Mouse (Mus musculus) midbrain, embryonic 12.5 days (tissue): Measurements from ENCODE around the gene Ube2e1. TPM values are rescaled to one million over a fixed set of nuclear protein-coding genes. Genes with fewer than 3 reads are reported as not detected.
"Not testable (repeated sequence)": the region's sequence is repeated elsewhere in the genome, so short reads cannot be mapped to it uniquely, and the experiment has no call there.

Source experiments
- ATAC-seq: fragments of 200-750 bp; cut with Nextera tagmentation; 2 replicates; pipeline ENCODE4 v1.8.0; 2017; ENCODE audit warnings: low read depth, moderate TSS enrichment, moderate library complexity; ENCODE audit not compliant: low FRiP score
- H3K27ac ChIP-seq: fragments of 300-500 bp; sonication (generic); replicated peaks from 2 replicates; pipeline ENCODE4 v1.5.1; 2016; ENCODE audit warnings: mild to moderate bottlenecking
- H3K27me3 ChIP-seq: fragments of 300-500 bp; sonication (generic); 2 replicates; pipeline ENCODE4 v1.6.1; 2016; ENCODE audit warnings: mild to moderate bottlenecking
- H3K36me3 ChIP-seq: fragments of 300-500 bp; sonication (generic); 2 replicates; pipeline ENCODE4 v1.6.1; 2016
- H3K4me1 ChIP-seq: fragments of 300-500 bp; sonication (generic); 2 replicates; pipeline ENCODE4 v1.6.1; 2016
- H3K4me2 ChIP-seq: fragments of 300-500 bp; sonication (generic); replicated peaks from 2 replicates; pipeline ENCODE4 v1.6.1; 2016; ENCODE audit warnings: mild to moderate bottlenecking, moderate library complexity
- H3K4me3 ChIP-seq: fragments of 300-500 bp; sonication (generic); 2 replicates; pipeline ENCODE4 v1.5.1; 2016; ENCODE audit warnings: mild to moderate bottlenecking
- H3K9ac ChIP-seq: fragments of 300-500 bp; sonication (generic); replicated peaks from 2 replicates; pipeline ENCODE4 v1.6.1; 2016; ENCODE audit warnings: mild to moderate bottlenecking, moderate library complexity
- H3K9me3 ChIP-seq: fragments of 300-500 bp; sonication (generic); 2 replicates; pipeline ENCODE4 v1.6.1; 2016; ENCODE audit warnings: mild to moderate bottlenecking
- WGBS: fragments of 180-500 bp; shearing (Covaris S2); methylation state at CpG from one replicate; pipeline ENCODE4 v1.1.7; 2016; 5-methylcytosine and 5-hydroxymethylcytosine counted together
- polyA plus RNA-seq: library from polyadenylated mRNA; unstranded; fragments of >200 nt; fragmentation: Nextera tagmentation; extraction: Ambion mirVana; gene quantifications from 2 replicates; pipeline ENCODE4 v1.2.1, GENCODE M21; 2016

Gene Ube2e1
- polyA plus RNA-seq, 1 experiment from 2014 or later = 189 TPM

DNA sequence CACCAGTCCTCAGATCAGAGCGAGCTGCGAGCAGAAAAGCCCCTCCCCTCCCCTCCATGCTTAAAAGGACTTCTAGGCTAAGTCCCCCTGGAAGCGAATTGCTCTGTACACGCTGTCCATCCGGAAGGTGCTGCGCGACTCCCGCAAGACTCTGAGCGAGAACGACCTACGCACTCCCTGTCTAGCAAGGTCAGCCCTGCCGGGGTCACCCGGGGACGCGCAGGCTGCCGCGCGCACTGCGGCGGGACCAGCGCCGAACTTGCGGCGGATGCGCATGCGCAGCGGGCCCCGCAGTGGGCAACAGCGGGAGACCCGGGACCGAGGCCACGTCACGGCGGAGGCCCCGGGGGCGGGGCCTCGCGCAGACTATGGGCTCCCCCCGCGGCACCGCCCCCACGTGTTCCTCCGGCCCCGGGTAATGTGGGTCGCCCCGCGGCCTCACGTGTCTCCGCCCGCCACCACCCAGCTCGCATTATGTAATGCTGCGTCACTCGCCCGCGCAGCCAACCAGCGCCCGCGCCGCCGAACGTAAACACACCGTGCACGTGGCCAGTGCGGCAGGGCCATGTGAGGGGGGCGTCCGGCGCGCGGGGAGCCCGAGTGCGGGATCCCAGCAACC lies 93.4 kb downstream of the Ube2e1 start:
- no peaks in the 10 kb centered on the region for H3K9me3 ChIP-seq
- peak overlapping the region; percentile 59 for H3K9ac ChIP-seq
- H3K27me3 ChIP-seq = no peaks in the 10 kb centered on the region
- under 1% methylated on average over 54 of the region's 71 CpGs for WGBS
- peak overlapping the region; percentile 77 for H3K4me2 ChIP-seq
- H3K36me3 ChIP-seq = no peaks in the 10 kb centered on the region
- ATAC-seq = peak; percentile 93
- peak overlapping the region; percentile 76 for H3K4me3 ChIP-seq
- H3K4me1 ChIP-seq = no peaks in the 10 kb centered on the region
- H3K27ac ChIP-seq = peak overlapping the region; percentile 60

GRCm38 (mm10) chr14:18237381-18237780 lies 94.3 kb downstream of the Ube2e1 start:
- Histone ChIP-seq H3K4me3 (no peak overlapping the region), H3K27ac (no peak overlapping the region)
- 52% methylated on average over 4 of the region's 4 CpGs for WGBS

GRCm38 (mm10) chr14:18236496-18237235 lies 95.0 kb downstream of the Ube2e1 start:
- H3K27me3 ChIP-seq, H3K4me2 ChIP-seq, H3K4me3 ChIP-seq, ATAC-seq, H3K9ac ChIP-seq, H3K9me3 ChIP-seq, H3K27ac ChIP-seq, H3K4me1 ChIP-seq, H3K36me3 ChIP-seq: not testable (repeated sequence)
- WGBS = 88% methylated on average over 2 of the region's 2 CpGs

More at GRCm38 (mm10) chr14:18237381-18237780, 94.3 kb downstream of the Ube2e1 start:
- Histone ChIP-seq H3K4me2 (peak overlapping the region; percentile 77; the same call in 1 of the 2 replicates), H3K4me1 (no peaks in the 10 kb centered on the region), H3K9me3 (no peaks in the 10 kb centered on the region), H3K9ac (no peak overlapping the region), H3K27me3 (no peaks in the 10 kb centered on the region), H3K36me3 (no peaks in the 10 kb centered on the region)
- no peak for ATAC-seq

DNA sequence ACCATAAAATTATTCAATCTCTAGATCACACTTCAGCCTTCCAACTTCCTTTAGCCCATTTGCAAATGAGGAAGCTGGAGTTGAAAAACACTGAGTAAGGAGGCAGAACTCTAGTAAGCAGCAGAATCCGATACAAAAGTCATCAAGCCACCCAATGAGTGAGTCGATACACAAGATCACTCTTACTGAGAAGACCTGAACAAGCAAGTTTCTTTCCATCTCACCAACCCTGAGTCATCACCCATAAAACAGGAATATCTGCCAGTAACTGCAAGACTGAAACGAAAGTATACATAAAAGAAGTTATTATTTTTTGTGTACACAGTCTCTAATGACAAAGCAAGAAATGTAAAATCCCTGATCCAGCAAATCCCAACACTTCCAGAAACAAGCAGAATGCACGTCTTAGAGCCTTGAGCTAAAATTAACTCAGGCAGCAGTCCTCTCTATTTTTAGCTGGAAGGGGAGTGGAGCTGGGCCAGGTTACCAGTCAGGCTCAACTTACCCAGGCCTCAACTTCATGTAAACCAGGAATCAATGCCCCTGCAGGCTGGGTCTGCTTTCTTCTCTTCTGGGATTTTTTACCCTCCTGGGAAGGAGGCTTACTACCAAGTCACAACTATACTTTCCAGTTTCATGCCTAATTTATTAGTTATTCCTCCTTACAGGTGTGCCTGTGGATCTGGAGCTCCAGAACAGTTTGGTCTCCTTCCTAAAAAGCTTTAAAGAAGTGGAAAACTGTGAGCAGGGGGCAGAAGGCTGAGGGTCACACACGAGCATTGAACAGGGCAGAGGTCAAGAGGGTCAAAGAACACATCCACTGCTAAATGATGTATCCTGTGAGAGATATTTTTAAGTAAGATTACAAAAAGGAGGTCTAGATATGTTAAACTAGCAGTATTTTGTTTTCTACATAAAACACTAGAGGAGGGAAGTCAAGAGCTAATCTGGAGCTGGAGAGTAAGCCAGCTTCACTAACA lies 97.4 kb downstream of the Ube2e1 start:
- Histone ChIP-seq H3K27me3 (no peaks in the 10 kb centered on the region), H3K4me3 (no peak overlapping the region), H3K4me2 (no peak overlapping the region), H3K9ac (no peak overlapping the region), H3K9me3 (no peaks in the 10 kb centered on the region), H3K27ac (no peak overlapping the region), H3K4me1 (no peaks in the 10 kb centered on the region), H3K36me3 (no peaks in the 10 kb centered on the region)
- 73% methylated on average over 5 of the region's 5 CpGs for WGBS
- ATAC-seq = no peak

DNA sequence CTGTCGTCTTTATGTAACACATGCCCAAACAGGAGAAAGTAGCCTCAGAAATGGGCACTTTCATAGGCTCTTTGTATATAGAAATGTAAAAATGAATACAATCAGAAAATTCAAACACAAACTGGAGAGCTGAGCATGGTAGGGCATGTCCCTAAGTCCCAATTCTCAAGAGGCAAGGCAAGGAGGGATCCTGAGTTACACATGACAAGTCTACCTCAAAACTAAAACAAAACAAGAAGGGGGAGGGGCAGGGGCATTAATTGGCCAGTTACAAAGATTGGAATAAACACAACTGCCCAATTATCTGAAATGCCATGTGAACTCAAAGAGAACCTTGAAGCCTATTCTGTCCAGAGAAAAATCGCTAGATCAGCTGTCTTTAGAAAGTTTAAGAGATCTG lies 98.6 kb downstream of the Ube2e1 start:
- H3K4me1 ChIP-seq = no peaks in the 10 kb centered on the region
- no peaks in the 10 kb centered on the region for H3K9me3 ChIP-seq
- no peak overlapping the region for H3K27ac ChIP-seq
- no peak overlapping the region for H3K4me3 ChIP-seq
- H3K27me3 ChIP-seq = no peaks in the 10 kb centered on the region
- H3K9ac ChIP-seq = no peak overlapping the region
- H3K36me3 ChIP-seq = no peaks in the 10 kb centered on the region
- WGBS = 87% methylated on average over 2 of the region's 2 CpGs
- H3K4me2 ChIP-seq = no peak overlapping the region
- ATAC-seq = no peak

Other genes starting within 250 kb of the Ube2e1 start
- 4.6 and 5.6 TPM in 2 replicates for gene Nr1d2, start 92.7 kb downstream of the Ube2e1 start, polyA plus RNA-seq
- 20.3 and 22.3 TPM in 2 replicates for gene Nkiras1, start 60.7 kb downstream of the Ube2e1 start, polyA plus RNA-seq
- gene Rpl15, start 60.5 kb downstream of the Ube2e1 start, polyA plus RNA-seq = 338 and 349 TPM in 2 replicates